28 mouse cellular contexts compared by ENCODE assay signal in the genomic region with DNA sequence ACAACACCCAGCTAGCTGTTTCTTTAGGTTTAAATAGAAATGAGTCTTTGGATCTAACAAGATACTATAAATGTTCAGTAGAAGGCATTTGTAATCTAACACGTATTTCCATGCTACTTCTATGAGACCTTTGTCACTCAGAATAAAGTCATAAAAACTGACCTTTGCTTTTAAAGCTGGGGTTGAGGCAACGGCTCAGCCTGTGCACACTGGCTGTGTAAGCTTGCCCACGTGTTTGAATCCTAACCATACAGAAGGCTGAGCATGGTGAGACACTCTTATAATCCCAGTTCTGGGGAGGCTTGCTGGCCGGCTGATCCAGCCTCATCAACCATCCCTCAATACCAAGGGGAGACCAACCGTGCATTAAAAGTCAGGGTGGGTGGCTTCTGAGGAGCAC.
DNase-seq lines count a peak whose midpoint lies in the region; ATAC-seq and TF ChIP-seq lines count a peak whose summit lies in the region.
"Had no signal": no experiment of that assay in that cellular context is flagged by ENCODE, and none has a peak within 500 bp of the region (broad histone marks: within the 10 kb centered on the region; RNA-seq: fewer than 3 reads in every experiment).

No protein-coding gene starts in this region.

- peaks cover 3% of the 10 kb centered on the region for H3K4me1 ChIP-seq in heart, postnatal 0 days (ENCODE audit: control insufficient read depth, insufficient read depth)
- peaks cover 11% of the 10 kb centered on the region; the same call in 1 of the 2 replicates for H3K4me1 ChIP-seq in heart, embryonic 12.5 days (replicated peaks)
- H3K4me1 ChIP-seq in midbrain, embryonic 10.5 days: peaks cover 35% of the 10 kb centered on the region
- H3K4me1 ChIP-seq in midbrain, embryonic 14.5 days (ENCODE audit: control insufficient read depth, insufficient read depth, low read length): peaks cover 18% of the 10 kb centered on the region
- H3K4me1 ChIP-seq in intestine, embryonic 16.5 days (ENCODE audit: control insufficient read depth, insufficient read depth, low read length): peaks cover 51% of the 10 kb centered on the region
- H3K4me1 ChIP-seq in small intestine, adult 2 months (ENCODE audit: control insufficient read depth, insufficient read depth, insufficient read length, low read length): peaks cover 43% of the 10 kb centered on the region

- no peak for ATAC-seq in heart, postnatal 0 days (ENCODE audit: insufficient read depth, low read depth)
- ATAC-seq in heart, embryonic 12.5 days (ENCODE audit: insufficient number of reproducible peaks, low FRiP score): no peak
- ATAC-seq in midbrain, embryonic 14.5 days (ENCODE audit: low FRiP score, low TSS enrichment): no peak
- peak; percentile 81 for ATAC-seq in intestine, embryonic 16.5 days
- ATAC-seq: forebrain, embryonic 13.5 days; forebrain, embryonic 16.5 days; Patski had no signal

- no peaks in the 10 kb centered on the region for H3K9me3 ChIP-seq in heart, postnatal 0 days (replicated peaks; ENCODE audit: control insufficient read depth, low read length)
- no peaks in the 10 kb centered on the region for H3K9me3 ChIP-seq in heart, embryonic 12.5 days (replicated peaks)
- no peaks in the 10 kb centered on the region for H3K9me3 ChIP-seq in midbrain, embryonic 10.5 days (replicated peaks)
- H3K9me3 ChIP-seq in midbrain, embryonic 14.5 days (ENCODE audit: control insufficient read depth, low read length): no peaks in the 10 kb centered on the region
- H3K9me3 ChIP-seq in intestine, embryonic 16.5 days (ENCODE audit: control insufficient read depth, low read length): no peaks in the 10 kb centered on the region
- H3K9me3 ChIP-seq: forebrain, embryonic 10.5 days; forebrain, embryonic 13.5 days; G1E; heart, embryonic 10.5 days had no signal

- no peaks in the 10 kb centered on the region for H3K27me3 ChIP-seq in heart, postnatal 0 days (ENCODE audit: control insufficient read depth, insufficient read depth, low read length)
- H3K27me3 ChIP-seq in heart, embryonic 12.5 days (replicated peaks): no peaks in the 10 kb centered on the region
- H3K27me3 ChIP-seq in midbrain, embryonic 10.5 days (ENCODE audit: low read depth, poor library complexity, severe bottlenecking): no peaks in the 10 kb centered on the region
- no peaks in the 10 kb centered on the region for H3K27me3 ChIP-seq in midbrain, embryonic 14.5 days (ENCODE audit: control insufficient read depth, insufficient read depth, low read length)
- no peaks in the 10 kb centered on the region for H3K27me3 ChIP-seq in intestine, embryonic 16.5 days (replicated peaks; ENCODE audit: control insufficient read depth, insufficient read depth, low read length)
- H3K27me3 ChIP-seq in small intestine, adult 2 months (ENCODE audit: control insufficient read depth, insufficient read depth, low read length): no peaks in the 10 kb centered on the region
- H3K27me3 ChIP-seq: CH12.LX, Patski had no signal

- no peak for TF ChIP-seq EP300 in heart, postnatal 0 days (IDR thresholded peaks at IDR 0.05; ENCODE audit: low read depth)

- H3K27ac ChIP-seq in heart, postnatal 0 days (ENCODE audit: low read depth): no peak overlapping the region
- H3K27ac ChIP-seq in heart, embryonic 12.5 days (ENCODE audit: poor library complexity, severe bottlenecking): no peak overlapping the region
- H3K27ac ChIP-seq in midbrain, embryonic 10.5 days (replicated peaks): 0 out of 2 replicates have a peak overlapping the region, but pooled peaks have one; percentile 6
- no peak overlapping the region for H3K27ac ChIP-seq in midbrain, embryonic 14.5 days (replicated peaks; ENCODE audit: low read depth, low read length)
- H3K27ac ChIP-seq in intestine, embryonic 16.5 days (ENCODE audit: low read length): peak overlapping the region; percentile 90
- peak overlapping the region; percentile 97 for H3K27ac ChIP-seq in small intestine, adult 2 months (ENCODE audit: insufficient read depth, low read depth, low read length)
- H3K27ac ChIP-seq: forebrain, embryonic 10.5 days; forebrain, embryonic 13.5 days; heart, embryonic 10.5 days; hindbrain, embryonic 14.5 days had no signal

- no peak for TF ChIP-seq CTCF in heart, postnatal 0 days (IDR thresholded peaks at IDR 0.05; ENCODE audit: low read depth)
- no peak for TF ChIP-seq CTCF in small intestine, adult 2 months (IDR thresholded peaks at IDR 0.05; ENCODE audit: extremely low read depth, insufficient read length, insufficient replicate concordance, low read depth, low read length)

- WGBS in heart, postnatal 0 days: 92% methylated on average over 5 of the region's 5 CpGs
- WGBS in heart, embryonic 12.5 days: 83% methylated on average over 5 of the region's 5 CpGs
- 81% methylated on average over 5 of the region's 5 CpGs for WGBS in midbrain, embryonic 10.5 days
- 89% methylated on average over 5 of the region's 5 CpGs for WGBS in midbrain, embryonic 14.5 days
- WGBS in intestine, embryonic 16.5 days: 62% methylated on average over 5 of the region's 5 CpGs
- WGBS in small intestine, adult 2 months: 45% methylated on average over 5 of the region's 5 CpGs

- no peaks in the 10 kb centered on the region for H3K36me3 ChIP-seq in heart, postnatal 0 days (replicated peaks; ENCODE audit: control insufficient read depth, insufficient read depth, low read length)
- H3K36me3 ChIP-seq in heart, embryonic 12.5 days: no peaks in the 10 kb centered on the region
- H3K36me3 ChIP-seq in midbrain, embryonic 10.5 days: no peaks in the 10 kb centered on the region
- no peaks in the 10 kb centered on the region for H3K36me3 ChIP-seq in midbrain, embryonic 14.5 days (ENCODE audit: control insufficient read depth, insufficient read depth, low read length)
- no peaks in the 10 kb centered on the region for H3K36me3 ChIP-seq in intestine, embryonic 16.5 days (ENCODE audit: control insufficient read depth, insufficient read depth, low read length)
- H3K36me3 ChIP-seq in small intestine, adult 2 months (ENCODE audit: control insufficient read depth, insufficient read depth, low read length): no peaks in the 10 kb centered on the region
- H3K36me3 ChIP-seq: forebrain, embryonic 10.5 days; G1E; heart, embryonic 10.5 days had no signal

- H3K4me3 ChIP-seq in heart, postnatal 0 days (ENCODE audit: low read depth, low read length): no peak overlapping the region
- H3K4me3 ChIP-seq in heart, embryonic 12.5 days: no peak overlapping the region
- no peak overlapping the region for H3K4me3 ChIP-seq in midbrain, embryonic 10.5 days
- H3K4me3 ChIP-seq in midbrain, embryonic 14.5 days (replicated peaks; ENCODE audit: low read depth, low read length): no peak overlapping the region
- H3K4me3 ChIP-seq in intestine, embryonic 16.5 days (ENCODE audit: low read length): no peak overlapping the region
- H3K4me3 ChIP-seq in small intestine, adult 2 months (ENCODE audit: low read depth, low read length): no peak overlapping the region
- H3K4me3 ChIP-seq: forebrain, embryonic 10.5 days; forebrain, embryonic 13.5 days; heart, embryonic 10.5 days had no signal

- H3K9ac ChIP-seq in heart, postnatal 0 days (replicated peaks; ENCODE audit: low read depth, low read length): no peak overlapping the region
- no peak overlapping the region for H3K9ac ChIP-seq in heart, embryonic 12.5 days
- no peak overlapping the region for H3K9ac ChIP-seq in midbrain, embryonic 14.5 days (replicated peaks; ENCODE audit: low read length)
- H3K9ac ChIP-seq in intestine, embryonic 16.5 days (ENCODE audit: low read depth, low read length): no peak overlapping the region
- H3K9ac ChIP-seq: forebrain, embryonic 13.5 days; hindbrain, embryonic 14.5 days had no signal

- peak; percentile 0 for DNase-seq in heart, postnatal 0 days (ENCODE audit: low spot score)
- no peak for DNase-seq in midbrain, embryonic 10.5 days (ENCODE audit: low spot score)
- DNase-seq in midbrain, embryonic 14.5 days: no peak
- no peak for DNase-seq in spleen, postnatal 4 days (ENCODE audit: low spot score in 2 of 2)
- no peak for DNase-seq in adrenal gland, adult 18-20 months (ENCODE audit: low spot score in 2 of 2)
- DNase-seq: adrenal gland, adult 8-10 months; adrenal gland, postnatal 25 days; B cell, adult 2 months; cerebellum, adult 11-12 months; cerebellum, adult 8-10 months; cerebellum, postnatal 10 days; cerebellum, postnatal 36 days; gastrocnemius, postnatal 10 days; heart, adult 18-20 months; heart, postnatal 10 days; heart, postnatal 36 days; kidney, adult 11 months had no signal

- H3K4me2 ChIP-seq in heart, postnatal 0 days (ENCODE audit: low read depth, low read length): no peak overlapping the region
- no peak overlapping the region for H3K4me2 ChIP-seq in heart, embryonic 12.5 days
- no peak overlapping the region for H3K4me2 ChIP-seq in midbrain, embryonic 14.5 days (ENCODE audit: low read length)
- no peak overlapping the region for H3K4me2 ChIP-seq in intestine, embryonic 16.5 days (ENCODE audit: low read depth, low read length)
- H3K4me2 ChIP-seq: forebrain, embryonic 13.5 days; hindbrain, embryonic 14.5 days had no signal

- no peak; the same call in 1 of the 2 replicates for TF ChIP-seq POLR2A in small intestine, adult 2 months (IDR thresholded peaks at IDR 0.05; ENCODE audit: low read depth, low read length)

Comparison
In these comparisons a context has a peak if more than half of its experiments do, and no peak if none do; other contexts are left out.
1. H3K27ac ChIP-seq: peak in midbrain, embryonic 10.5 days (single experiment), intestine, embryonic 16.5 days (single experiment) and small intestine, adult 2 months (single experiment); none in heart, postnatal 0 days (single experiment), heart, embryonic 12.5 days (single experiment) and midbrain, embryonic 14.5 days (single experiment).